Mouse (Mus musculus) spleen, adult 18-20 months (tissue): ENCODE measurements around the gene Cd86.

Source experiments
- DNase-seq, 2 experiments: peaks; one replicate each; pipeline ENCODE4 v3.0.0; 2022; ENCODE audit warnings: mixed read lengths in 2 of 2

Gene Cd86

GRCm38 (mm10) chr16:36655199-36655598, 10.7 kb downstream of the Cd86 start:
- DNase-seq, result no peak

DNA sequence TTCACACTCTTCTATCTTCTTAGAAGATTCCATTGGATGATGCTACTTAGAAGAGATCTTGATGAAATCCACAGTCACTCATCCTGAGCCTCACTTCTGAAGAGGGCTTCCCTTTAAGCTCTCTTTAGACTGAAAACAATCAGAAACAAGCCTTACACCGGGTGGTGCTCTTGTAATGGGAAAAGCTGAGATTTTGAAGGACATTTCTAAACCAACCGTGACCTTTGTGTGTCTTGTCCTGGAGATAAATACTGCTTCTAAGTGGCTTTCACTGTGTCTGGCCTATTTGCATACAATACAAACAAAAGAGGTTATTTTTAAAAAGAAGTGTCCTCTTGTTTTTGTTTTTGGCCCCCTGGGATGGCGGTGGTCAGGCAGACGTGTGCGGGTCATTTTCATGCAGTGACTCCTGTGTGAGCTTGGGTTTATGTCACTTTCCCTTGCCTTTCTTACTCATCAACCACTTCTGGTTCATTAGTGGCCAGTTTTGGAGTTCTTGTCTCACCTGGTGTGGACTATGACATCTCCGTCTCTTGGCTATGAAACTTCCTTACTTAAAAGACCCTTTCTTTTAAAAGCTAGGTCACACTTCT, 14.6 kb downstream of the Cd86 start:
- DNase-seq, result no peak

DNA sequence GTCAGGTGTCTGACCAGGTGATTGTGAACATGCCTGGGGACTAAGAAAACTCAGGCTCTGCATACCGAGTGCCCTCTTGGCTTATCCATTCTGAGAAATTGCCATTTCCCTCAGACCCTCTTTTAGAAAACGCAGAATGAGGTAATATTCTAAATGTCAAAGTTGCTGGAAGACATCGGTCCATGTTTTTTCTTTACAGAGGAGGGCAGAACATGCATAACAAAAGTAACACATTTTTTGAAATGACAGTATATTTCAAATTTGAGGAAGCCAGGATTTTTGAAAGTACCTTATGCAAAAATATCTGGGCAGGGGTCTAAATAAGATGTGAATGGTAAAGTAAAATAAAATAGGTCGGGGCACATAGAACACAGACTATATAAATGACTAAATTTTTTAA, 15.4 kb downstream of the Cd86 start:
- DNase-seq, result no peak

- DNase-seq, result no peak
Observed at GRCm38 (mm10) chr16:36649304-36649703, 16.6 kb downstream of the Cd86 start.

DNA sequence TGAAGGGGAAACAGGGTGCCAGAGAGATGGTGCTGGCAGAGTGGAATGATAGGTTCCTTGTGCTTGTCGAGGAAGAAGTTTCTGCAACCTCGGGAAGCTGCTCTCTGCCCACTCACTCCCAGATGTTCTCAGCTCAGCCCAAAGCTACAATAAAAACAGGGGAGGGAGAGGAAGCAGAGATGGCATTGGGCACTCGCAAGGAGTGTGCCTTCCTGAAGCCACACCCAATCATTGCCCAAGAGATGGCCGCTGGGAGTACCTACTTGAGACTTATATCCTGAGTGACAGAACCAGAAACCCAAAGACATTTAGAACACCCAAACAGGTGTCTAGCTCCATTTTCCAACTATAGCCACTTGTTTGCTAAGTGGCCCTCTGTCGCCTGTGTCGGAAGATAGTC, 20.8 kb downstream of the Cd86 start:
- DNase-seq, result no peak

DNA sequence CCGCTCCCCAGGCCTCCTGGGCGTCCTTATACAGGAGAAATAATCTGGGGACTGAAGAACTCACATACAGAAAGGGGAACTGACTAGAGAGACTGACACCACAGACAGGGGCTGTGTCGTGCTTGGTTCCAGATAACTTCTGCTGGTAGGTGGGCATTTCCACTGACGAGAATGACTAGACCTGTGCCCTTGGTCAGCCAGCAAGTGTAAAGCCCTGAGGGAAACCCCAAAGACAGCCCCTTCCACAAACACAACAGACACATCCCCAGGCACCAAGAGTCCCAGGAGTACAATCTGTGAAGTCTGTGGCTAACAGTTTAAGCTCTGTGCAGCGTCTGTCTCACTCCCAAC, 23.2 kb downstream of the Cd86 start:
- no peak for DNase-seq

DNA sequence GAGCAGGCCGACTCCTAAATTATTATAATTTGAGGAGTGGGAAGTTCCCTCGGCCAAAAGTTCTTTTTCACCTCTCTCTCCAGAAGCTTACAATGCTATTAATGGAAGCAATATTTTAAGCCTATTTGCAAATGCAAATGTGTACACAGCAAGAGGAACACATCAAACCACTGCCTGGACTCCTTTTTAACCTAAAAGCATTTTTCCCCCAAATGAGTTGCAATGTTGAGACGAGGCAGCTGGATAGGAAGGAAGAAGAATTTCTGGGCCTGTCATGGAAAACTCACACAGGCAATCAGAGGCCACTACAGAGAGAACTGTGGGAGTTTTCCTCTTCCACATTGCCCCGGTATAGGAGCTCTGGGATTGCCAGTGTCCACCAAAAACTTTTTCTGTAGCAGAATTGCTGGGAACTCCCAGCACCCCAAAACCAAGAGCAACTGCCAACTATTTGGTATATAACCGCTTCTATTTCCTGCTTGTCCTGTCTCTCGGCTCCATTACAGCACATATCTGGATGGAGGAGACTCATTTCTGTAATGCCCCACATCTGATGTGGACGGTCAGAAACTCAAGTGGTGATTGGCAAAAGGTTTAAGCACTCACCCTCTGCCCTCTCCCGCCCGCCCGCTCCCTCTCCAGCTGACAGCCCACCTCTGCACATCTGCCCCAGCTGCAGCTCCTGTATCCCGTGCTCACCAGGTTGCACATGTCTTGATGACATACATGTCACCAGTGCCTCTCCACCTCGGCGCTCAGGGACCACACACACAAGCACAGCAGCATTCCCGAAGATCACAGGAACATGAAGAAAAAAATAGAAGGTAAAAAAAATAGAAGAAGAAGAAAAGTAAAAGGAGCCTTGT, 23.8 kb downstream of the Cd86 start:
- no peak for DNase-seq

GRCm38 (mm10) chr16:36640993-36641392, 24.9 kb downstream of the Cd86 start:
- no peak for DNase-seq

DNA sequence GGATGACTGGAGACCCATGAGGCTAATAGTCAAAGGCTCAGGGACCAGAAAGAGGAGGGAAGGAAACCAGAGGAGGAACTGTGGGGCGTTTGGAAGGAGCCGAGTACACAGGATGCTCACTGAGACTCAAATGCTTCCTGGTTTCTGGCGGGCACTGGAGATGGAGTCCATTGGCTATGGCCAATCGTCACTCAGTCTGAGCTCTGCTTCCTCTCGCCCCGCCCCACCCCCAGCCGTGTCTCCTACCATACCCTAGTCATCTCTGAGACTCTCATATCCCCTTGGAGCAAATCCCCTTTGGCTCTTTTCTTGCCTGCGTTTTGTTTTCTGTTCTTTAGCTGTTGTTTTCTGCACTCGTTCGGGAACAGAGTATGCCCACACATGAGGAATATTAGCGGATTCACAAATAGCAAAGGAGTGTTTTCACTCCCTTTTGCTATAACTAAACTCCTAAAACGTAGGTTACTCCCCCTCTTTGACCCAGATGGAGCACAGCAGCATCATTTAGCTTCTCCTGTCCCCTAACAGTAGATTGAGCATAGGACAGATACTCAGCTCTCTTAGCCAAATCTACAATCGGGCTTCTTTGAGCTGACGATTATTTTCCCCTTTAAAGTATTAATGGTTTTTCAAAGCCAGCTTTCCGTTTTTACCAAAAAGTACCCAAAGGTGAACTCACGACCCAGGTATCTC, 25.9 kb downstream of the Cd86 start:
- DNase-seq, result no peak

DNA sequence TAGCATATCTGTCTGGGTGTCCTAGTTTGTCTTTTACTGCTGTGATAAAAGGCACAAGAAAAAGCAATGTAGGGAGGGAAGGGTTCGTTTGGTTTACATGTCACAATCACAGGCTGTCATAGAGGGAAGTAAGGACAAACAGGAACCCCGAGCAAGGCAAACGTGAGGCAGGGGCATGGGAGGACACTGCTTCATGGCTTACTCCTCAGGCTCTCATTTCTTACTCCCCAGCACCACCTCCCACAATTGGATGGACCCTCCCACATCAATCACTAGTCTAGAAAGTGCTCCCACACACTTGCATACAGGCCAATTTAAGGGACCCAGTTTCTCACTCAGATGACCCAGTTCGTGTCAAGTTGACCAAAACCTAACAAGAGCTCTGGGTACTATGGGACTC, 29.1 kb downstream of the Cd86 start:
- no peak for DNase-seq

GRCm38 (mm10) chr16:36634971-36635710, 30.7 kb downstream of the Cd86 start:
- DNase-seq, result peak in 1 of 2 experiments; percentile 18

GRCm38 (mm10) chr16:36634421-36634820, 31.5 kb downstream of the Cd86 start:
- DNase-seq, result no peak

DNA sequence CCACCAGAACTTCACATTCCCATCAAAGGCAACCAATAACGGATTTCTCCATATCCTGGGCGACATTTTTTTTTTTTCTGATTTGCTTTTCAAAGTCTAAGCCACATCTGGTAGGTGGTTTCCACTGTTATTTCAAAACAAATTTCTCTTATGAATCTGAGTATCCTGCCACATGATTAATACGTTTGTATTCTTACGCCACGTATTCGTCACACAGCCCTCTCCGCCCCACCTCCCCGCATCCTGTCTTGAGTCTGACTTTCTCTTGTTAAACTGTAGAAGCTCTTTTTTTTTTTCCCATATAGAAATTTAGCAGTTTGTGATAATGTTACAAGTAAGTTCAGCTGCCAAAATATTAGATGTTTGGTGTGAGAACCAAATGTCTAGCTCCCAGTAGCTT, 33.7 kb downstream of the Cd86 start:
- DNase-seq, result no peak

DNA sequence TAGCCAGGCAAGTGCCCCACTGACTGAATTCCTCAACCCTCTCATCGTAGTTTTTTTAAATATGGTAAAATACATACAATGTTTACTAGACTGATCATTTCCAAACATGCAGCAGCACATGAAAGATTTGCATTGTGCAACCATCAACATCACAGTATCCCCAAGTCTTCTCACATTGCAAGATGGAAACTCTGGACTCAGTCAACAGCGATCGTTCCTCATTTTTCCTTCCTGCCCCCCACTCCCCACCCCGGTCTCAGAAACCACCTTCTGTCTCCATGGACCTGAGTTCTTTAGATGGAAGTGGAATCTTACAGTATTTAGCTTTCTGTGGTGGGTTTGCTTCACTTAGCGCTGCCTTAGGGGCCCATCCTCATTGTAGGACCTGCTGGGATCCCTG, 34.3 kb downstream of the Cd86 start:
- DNase-seq, result no peak

DNA sequence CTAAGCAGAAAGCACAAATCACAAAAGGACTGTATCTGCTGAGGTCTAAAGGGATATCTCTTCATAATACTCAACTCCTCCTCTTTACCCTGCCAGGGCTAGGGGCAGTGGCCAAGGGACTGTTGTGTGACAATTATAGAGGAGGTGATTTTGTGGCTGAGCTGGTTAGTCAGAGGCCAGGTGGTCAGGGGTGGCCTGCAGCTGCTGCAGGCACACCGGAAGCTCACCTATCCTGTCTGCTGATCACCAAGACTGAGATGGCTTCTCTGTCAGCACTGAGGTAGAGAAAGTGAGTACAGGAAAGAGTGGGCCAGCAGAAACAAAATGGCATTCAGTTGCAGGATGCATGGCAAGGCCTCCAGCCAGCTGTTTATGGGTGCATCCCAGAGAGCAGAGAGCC, 38.1 kb downstream of the Cd86 start:
- no peak for DNase-seq

DNA sequence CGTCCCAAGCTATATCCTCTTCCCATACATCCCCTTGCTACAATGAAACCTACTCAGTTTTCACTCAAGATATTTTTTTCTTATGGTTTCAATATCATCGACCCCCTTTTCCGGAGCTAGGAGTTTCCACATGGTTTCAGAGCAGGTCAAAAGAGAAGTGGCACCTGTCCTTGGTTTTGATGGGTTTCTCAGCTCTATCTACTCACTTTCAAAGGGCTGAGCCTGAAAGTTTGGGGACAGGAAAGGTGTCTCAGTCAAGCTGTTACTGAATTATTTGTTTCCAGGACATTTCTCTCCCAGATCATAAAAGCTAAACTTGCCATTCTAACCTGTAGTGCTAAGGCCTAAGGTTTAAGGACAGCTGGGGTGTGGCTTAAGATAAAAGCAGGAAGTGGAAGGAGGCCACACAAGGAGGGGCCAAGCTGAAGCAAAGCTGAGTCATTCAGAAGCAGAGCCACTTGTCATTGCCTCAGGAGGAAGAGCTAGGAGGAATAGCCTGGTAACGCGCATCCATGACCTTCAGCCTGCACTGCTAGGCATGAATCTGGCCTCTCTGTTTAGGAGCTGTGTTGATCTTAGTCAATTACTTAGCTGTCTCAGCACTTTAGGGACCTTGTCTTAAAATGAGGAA, 39.2 kb downstream of the Cd86 start:
- no peak for DNase-seq

DNA sequence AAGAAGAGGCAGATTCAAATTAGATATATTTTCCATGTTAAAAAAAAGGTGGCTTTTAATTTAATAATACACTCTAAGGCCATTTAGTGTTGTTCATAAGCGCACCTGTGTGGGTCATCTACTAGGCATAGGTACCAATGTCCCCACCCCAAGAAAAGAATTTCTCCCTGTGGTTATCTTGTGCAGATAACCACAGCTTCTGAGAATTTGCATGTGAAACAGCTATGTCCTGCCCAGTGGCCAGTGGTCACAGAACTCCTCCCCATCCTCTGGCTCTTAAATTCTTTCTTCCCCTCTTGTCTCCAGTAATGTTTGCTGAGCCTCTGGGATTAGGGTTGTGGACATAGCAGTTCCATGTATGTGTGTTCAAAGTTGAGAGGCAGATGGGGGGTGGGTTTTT, 40.0 kb downstream of the Cd86 start:
- no peak for DNase-seq

DNA sequence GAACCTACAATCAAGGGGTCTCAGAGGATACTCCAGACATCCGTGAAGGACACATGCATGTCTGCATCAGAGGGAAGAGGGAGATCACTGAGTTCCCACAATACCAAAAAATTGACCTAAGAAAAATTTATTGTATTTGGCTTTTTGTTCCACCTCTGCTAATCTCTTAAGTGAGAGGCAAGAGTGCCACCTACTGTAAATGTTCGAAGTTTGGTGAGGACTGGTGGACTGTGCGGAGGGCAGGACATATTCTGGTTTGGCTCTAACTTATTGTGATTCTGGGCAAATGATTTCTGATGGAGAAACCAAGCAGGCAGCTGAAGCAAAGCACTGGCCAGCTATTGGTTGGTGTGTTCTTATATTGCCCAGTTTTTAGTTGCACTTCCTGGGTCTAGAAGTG, 43.6 kb downstream of the Cd86 start:
- DNase-seq, result no peak

DNA sequence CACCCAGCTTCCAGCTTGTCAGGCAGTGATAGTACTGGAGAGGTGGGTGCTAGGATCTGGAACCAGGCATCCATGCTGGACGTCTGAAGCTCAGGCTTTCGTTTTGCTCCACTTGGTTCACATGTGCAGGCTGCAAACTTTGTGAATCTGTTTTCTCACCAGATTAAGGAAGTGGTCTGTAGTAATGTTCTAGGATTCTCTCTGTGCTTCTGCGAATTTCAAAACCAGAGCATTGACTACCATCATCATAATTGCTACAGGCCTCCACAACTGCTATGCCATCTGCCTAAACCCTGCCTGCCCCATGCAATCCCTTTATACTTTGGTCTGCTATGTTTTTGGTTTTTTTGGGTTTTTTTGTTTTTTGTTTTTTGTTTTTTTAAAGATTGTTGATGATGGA, 44.8 kb downstream of the Cd86 start:
- no peak for DNase-seq

- DNase-seq, result no peak
Observed at GRCm38 (mm10) chr16:36613701-36614100, 52.2 kb downstream of the Cd86 start.

DNA sequence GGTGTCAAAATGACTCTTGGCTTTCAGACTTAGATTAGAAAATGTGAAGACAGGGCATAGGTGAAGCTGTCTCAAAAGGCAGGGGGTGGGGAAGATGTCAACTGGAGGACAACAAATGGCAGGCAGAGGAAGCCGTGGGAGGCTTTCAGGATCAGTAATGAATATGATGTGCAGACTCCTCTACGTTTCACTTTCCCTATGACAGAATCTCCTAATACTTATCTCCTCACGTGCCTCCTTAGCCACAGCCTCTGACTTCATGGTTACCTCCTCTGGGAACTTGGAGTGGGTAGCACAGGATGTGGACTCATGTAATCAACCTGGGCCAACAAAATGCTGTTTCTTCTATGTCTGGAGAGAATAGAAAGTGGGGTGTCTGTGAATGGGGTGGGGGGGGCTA, 63.2 kb downstream of the Cd86 start:
- no peak for DNase-seq

DNA sequence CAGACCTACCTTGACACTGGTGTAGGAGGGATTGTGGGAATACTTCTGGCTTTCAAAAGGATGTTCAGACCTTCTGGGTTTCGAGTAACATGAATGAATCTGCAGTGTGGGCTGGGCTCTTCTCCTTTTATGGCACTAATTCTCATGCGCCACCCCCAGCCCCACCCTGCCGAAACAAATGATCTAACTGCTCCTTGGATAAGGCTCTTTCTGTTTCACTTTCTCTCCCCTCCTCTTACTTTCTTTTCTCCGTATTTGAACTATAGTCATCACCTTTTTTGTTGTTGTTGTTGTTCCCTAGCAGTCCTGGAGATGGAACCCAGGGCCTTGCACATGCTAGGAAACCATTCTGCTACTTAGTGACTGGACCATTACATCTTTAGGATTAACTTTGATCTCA, 67.6 kb downstream of the Cd86 start:
- DNase-seq, result no peak
